16 mouse cellular contexts compared by ENCODE assay signal in the genomic region with DNA sequence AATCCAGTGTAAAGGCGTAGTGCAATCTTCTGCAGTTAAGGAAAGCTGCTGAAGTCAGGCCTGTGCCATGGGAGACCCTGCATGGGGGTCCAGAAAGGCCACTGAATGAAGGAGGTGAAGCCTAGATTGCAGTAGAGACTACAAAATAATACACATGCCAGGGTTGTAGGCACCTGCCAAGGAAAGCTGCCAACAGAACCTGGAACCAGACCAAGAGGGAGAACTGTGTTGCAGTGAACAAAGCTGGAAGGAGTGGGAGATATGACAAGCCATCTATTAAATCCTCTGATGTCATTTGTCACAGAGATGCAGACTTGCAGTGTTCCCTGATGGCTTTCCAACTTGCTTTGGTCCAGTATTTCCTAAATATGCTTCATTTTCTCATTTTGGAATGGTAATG. TPM values are rescaled to one million over a fixed set of nuclear protein-coding genes. Genes with fewer than 3 reads are reported as not detected.
A peak's percentile ranks its signal among the peaks of the same experiment; 100 is the strongest.
DNase-seq lines count a peak whose midpoint lies in the region; ATAC-seq and TF ChIP-seq lines count a peak whose summit lies in the region.
"Had no signal": no experiment of that assay in that cellular context is flagged by ENCODE, and none has a peak within 500 bp of the region (broad histone marks: within the 10 kb centered on the region; RNA-seq: fewer than 3 reads in every experiment).

No protein-coding gene starts in this region.

- no peak overlapping the region for H3K4me2 ChIP-seq in forebrain, embryonic 13.5 days
- no peak overlapping the region for H3K4me2 ChIP-seq in forebrain, embryonic 11.5 days (ENCODE audit: low read depth, low read length, severe bottlenecking)
- H3K4me2 ChIP-seq: embryonic facial prominence, embryonic 12.5 days; liver, embryonic 12.5 days; stomach, embryonic 15.5 days had no signal

- DNase-seq in forebrain, embryonic 11.5 days (ENCODE audit: low spot score): no peak
- DNase-seq in layer of hippocampus, postnatal 10 days (ENCODE audit: low spot score in 2 of 2): peak; percentile 46 to 63
- no peak for DNase-seq in layer of hippocampus, adult 9-11 months
- peak; percentile 54 to 57 for DNase-seq in cerebellum, adult 2 months
- DNase-seq in kidney, postnatal 25 days: peak; percentile 63 to 75
- no peak for DNase-seq in neural tube, embryonic 10.5 days (ENCODE audit: extremely low spot score, low spot score)
- DNase-seq in heart, embryonic 10.5 days (ENCODE audit: low spot score): no peak
- DNase-seq: lung, postnatal 36 days had no signal

- no peaks in the 10 kb centered on the region for H3K36me3 ChIP-seq in forebrain, embryonic 13.5 days (ENCODE audit: poor library complexity, severe bottlenecking)
- no peaks in the 10 kb centered on the region for H3K36me3 ChIP-seq in forebrain, embryonic 11.5 days (ENCODE audit: control insufficient read depth, insufficient read depth, low read length)
- no peaks in the 10 kb centered on the region for H3K36me3 ChIP-seq in heart, embryonic 10.5 days
- H3K36me3 ChIP-seq: embryonic facial prominence, embryonic 12.5 days; liver, embryonic 12.5 days; stomach, embryonic 15.5 days had no signal

- H3K27ac ChIP-seq in forebrain, embryonic 13.5 days: no peak overlapping the region
- H3K27ac ChIP-seq in forebrain, embryonic 11.5 days (ENCODE audit: low read depth, low read length): no peak overlapping the region
- H3K27ac ChIP-seq in cerebellum, adult 2 months (ENCODE audit: insufficient read depth, low read length): no peak overlapping the region
- H3K27ac ChIP-seq in heart, embryonic 10.5 days: no peak overlapping the region
- H3K27ac ChIP-seq: embryonic facial prominence, embryonic 12.5 days; liver, embryonic 12.5 days; stomach, embryonic 15.5 days had no signal

- H3K4me1 ChIP-seq in forebrain, embryonic 13.5 days: no peaks in the 10 kb centered on the region
- H3K4me1 ChIP-seq in forebrain, embryonic 11.5 days (replicated peaks; ENCODE audit: control insufficient read depth, insufficient read depth, low read length): no peaks in the 10 kb centered on the region
- H3K4me1 ChIP-seq in cerebellum, adult 2 months (ENCODE audit: control insufficient read depth, insufficient read depth, low read length): no peaks in the 10 kb centered on the region
- H3K4me1 ChIP-seq in heart, embryonic 10.5 days: no peaks in the 10 kb centered on the region
- H3K4me1 ChIP-seq: liver, embryonic 12.5 days; stomach, embryonic 15.5 days had no signal

- no peak overlapping the region for H3K9ac ChIP-seq in forebrain, embryonic 13.5 days
- no peak overlapping the region for H3K9ac ChIP-seq in forebrain, embryonic 11.5 days (ENCODE audit: low read length)
- H3K9ac ChIP-seq: embryonic facial prominence, embryonic 12.5 days; liver, embryonic 12.5 days; stomach, embryonic 15.5 days had no signal

- WGBS in forebrain, embryonic 13.5 days: 81% methylated on average over 1 of the region's 1 CpGs
- 89% methylated on average over 1 of the region's 1 CpGs for WGBS in forebrain, embryonic 11.5 days
- WGBS in cerebellum, adult 2 months: 61% methylated on average over 1 of the region's 1 CpGs
- WGBS in heart, embryonic 10.5 days: 83% methylated on average over 1 of the region's 1 CpGs

- no peak overlapping the region for H3K4me3 ChIP-seq in forebrain, embryonic 13.5 days
- no peak overlapping the region for H3K4me3 ChIP-seq in forebrain, embryonic 11.5 days (ENCODE audit: low read depth, low read length)
- no peak overlapping the region for H3K4me3 ChIP-seq in cerebellum, adult 2 months (replicated peaks; ENCODE audit: insufficient read depth, low read depth, low read length)
- H3K4me3 ChIP-seq in heart, embryonic 10.5 days: no peak overlapping the region
- H3K4me3 ChIP-seq: embryonic facial prominence, embryonic 12.5 days; liver, embryonic 12.5 days; stomach, embryonic 15.5 days had no signal

- ATAC-seq in forebrain, embryonic 13.5 days: 0 out of 2 replicates have a peak, but pooled peaks have one; percentile 24
- no peak for ATAC-seq in forebrain, embryonic 11.5 days (replicated peaks; ENCODE audit: low FRiP score)
- ATAC-seq: liver, embryonic 12.5 days; midbrain, embryonic 16.5 days had no signal

- no peaks in the 10 kb centered on the region for H3K9me3 ChIP-seq in forebrain, embryonic 13.5 days (replicated peaks)
- no peaks in the 10 kb centered on the region for H3K9me3 ChIP-seq in forebrain, embryonic 11.5 days (ENCODE audit: control insufficient read depth, low read length)
- no peaks in the 10 kb centered on the region for H3K9me3 ChIP-seq in heart, embryonic 10.5 days
- H3K9me3 ChIP-seq: embryonic facial prominence, embryonic 12.5 days; liver, embryonic 12.5 days; stomach, embryonic 15.5 days had no signal

- no peak for TF ChIP-seq POLR2A in cerebellum, adult 2 months (IDR thresholded peaks at IDR 0.05; ENCODE audit: borderline replicate concordance, insufficient read depth, low read length)

- no peaks in the 10 kb centered on the region for H3K27me3 ChIP-seq in forebrain, embryonic 13.5 days
- H3K27me3 ChIP-seq in forebrain, embryonic 11.5 days (ENCODE audit: control insufficient read depth, insufficient read depth, low read length): no peaks in the 10 kb centered on the region
- no peaks in the 10 kb centered on the region for H3K27me3 ChIP-seq in cerebellum, adult 2 months (ENCODE audit: control insufficient read depth, insufficient read depth, low read length)
- peaks cover 9% of the 10 kb centered on the region; the same call in 1 of the 2 replicates for H3K27me3 ChIP-seq in heart, embryonic 10.5 days (ENCODE audit: insufficient read depth, poor library complexity, severe bottlenecking)
- H3K27me3 ChIP-seq: embryonic facial prominence, embryonic 12.5 days; stomach, embryonic 15.5 days had no signal

- TF ChIP-seq CTCF in cerebellum, adult 2 months (IDR thresholded peaks at IDR 0.05; ENCODE audit: borderline replicate concordance, insufficient read depth, low read depth, low read length): no peak

RNA-seq across cellular contexts. Expression of gene Hist1h2aa, which starts 4.4 kb away (rescaled TPM):
- polyA plus RNA-seq in forebrain, embryonic 13.5 days (2015; fragmentation: Nextera tagmentation; extraction: Ambion mirVana): not detected in 2 replicates
- polyA plus RNA-seq in forebrain, embryonic 11.5 days (2014; fragmentation: Nextera tagmentation; extraction: Ambion mirVana): not detected in 2 replicates
- total RNA-seq in layer of hippocampus, postnatal 10 days (2021): not detected
- polyA plus RNA-seq in cerebellum, adult 2 months (2012; rRNA removed): not detected in 2 replicates
- not detected in 2 replicates for polyA plus RNA-seq in heart, embryonic 10.5 days (2016; fragmentation: Nextera tagmentation; extraction: Ambion mirVana)
- polyA plus RNA-seq: C2C12; embryonic facial prominence, embryonic 12.5 days; heart, embryonic 16.5 days; large intestine, adult 2 months; liver, embryonic 12.5 days; midbrain, embryonic 16.5 days; stomach, embryonic 15.5 days had no signal

RNA-seq across cellular contexts. Expression of gene Hist1h2ba, which starts 4.7 kb away (rescaled TPM):
- polyA plus RNA-seq in forebrain, embryonic 13.5 days (2015; fragmentation: Nextera tagmentation; extraction: Ambion mirVana): not detected in 2 replicates
- not detected in 2 replicates for polyA plus RNA-seq in forebrain, embryonic 11.5 days (2014; fragmentation: Nextera tagmentation; extraction: Ambion mirVana)
- not detected for total RNA-seq in layer of hippocampus, postnatal 10 days (2021)
- polyA plus RNA-seq in cerebellum, adult 2 months (2012; rRNA removed): not detected in 2 replicates
- not detected in 2 replicates for polyA plus RNA-seq in heart, embryonic 10.5 days (2016; fragmentation: Nextera tagmentation; extraction: Ambion mirVana)
- polyA plus RNA-seq: C2C12; embryonic facial prominence, embryonic 12.5 days; heart, embryonic 16.5 days; large intestine, adult 2 months; liver, embryonic 12.5 days; midbrain, embryonic 16.5 days; stomach, embryonic 15.5 days had no signal

RNA-seq across cellular contexts. Expression of gene Slc17a4, which starts 23.9 kb away (rescaled TPM):
- polyA plus RNA-seq in forebrain, embryonic 13.5 days (2015; fragmentation: Nextera tagmentation; extraction: Ambion mirVana): not detected in 2 replicates
- not detected in 2 replicates for polyA plus RNA-seq in forebrain, embryonic 11.5 days (2014; fragmentation: Nextera tagmentation; extraction: Ambion mirVana)
- not detected for total RNA-seq in layer of hippocampus, postnatal 10 days (2021)
- polyA plus RNA-seq in cerebellum, adult 2 months (2012; rRNA removed): not detected in 2 replicates
- polyA plus RNA-seq in heart, embryonic 10.5 days (2016; fragmentation: Nextera tagmentation; extraction: Ambion mirVana): 0.10 TPM in 1 of 2 replicates, not detected in the other
- polyA plus RNA-seq: C2C12; embryonic facial prominence, embryonic 12.5 days; liver, embryonic 12.5 days; midbrain, embryonic 16.5 days had no signal

RNA-seq across cellular contexts. Expression of gene Scgn, which starts 52.3 kb away (rescaled TPM):
- polyA plus RNA-seq in forebrain, embryonic 13.5 days (2015; fragmentation: Nextera tagmentation; extraction: Ambion mirVana): 2.1 and 2.6 TPM in 2 replicates
- polyA plus RNA-seq in forebrain, embryonic 11.5 days (2014; fragmentation: Nextera tagmentation; extraction: Ambion mirVana): 0.57 and 0.73 TPM in 2 replicates
- total RNA-seq in layer of hippocampus, postnatal 10 days (2021): under 1 TPM; 0.75 to 0.78 TPM
- polyA plus RNA-seq in cerebellum, adult 2 months (2012; rRNA removed): 0.11 and 0.21 TPM in 2 replicates
- 0.13 and 0.23 TPM in 2 replicates for polyA plus RNA-seq in heart, embryonic 10.5 days (2016; fragmentation: Nextera tagmentation; extraction: Ambion mirVana)
- polyA plus RNA-seq: C2C12; heart, embryonic 16.5 days; liver, embryonic 12.5 days had no signal

Comparison
In these comparisons a context has a peak if more than half of its experiments do, and no peak if none do; other contexts are left out.
1. DNase-seq: peak in layer of hippocampus, postnatal 10 days (2 of 2), cerebellum, adult 2 months (2 of 2) and kidney, postnatal 25 days (2 of 2); none in forebrain, embryonic 11.5 days (single experiment), layer of hippocampus, adult 9-11 months (single experiment), neural tube, embryonic 10.5 days (single experiment) and heart, embryonic 10.5 days (single experiment).